Mouse (Mus musculus): ENCODE measurements around the gene Ccdc69.

The Ccdc69 gene

DNA sequence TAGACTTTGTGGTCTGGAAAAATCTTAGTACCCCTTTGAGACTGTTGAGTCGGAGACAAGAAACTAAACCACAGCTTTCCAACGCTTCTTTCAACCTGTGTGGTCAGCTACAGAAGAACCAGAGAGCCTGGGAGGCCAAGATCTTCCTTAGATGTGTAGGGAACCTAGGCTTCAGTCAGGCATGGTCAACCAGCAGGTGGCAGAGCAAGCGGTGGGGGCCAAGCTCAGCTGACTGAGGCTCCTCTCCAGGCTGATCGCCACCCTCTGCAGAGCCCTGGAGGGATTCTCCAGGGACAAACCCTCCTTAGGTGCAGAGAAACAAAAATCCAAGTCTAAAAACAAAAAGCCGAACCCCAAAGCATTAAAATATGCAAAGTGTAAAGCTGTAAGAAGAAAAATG, 31.3 kb downstream of the Ccdc69 start:
- peak in 1 of 2 experiments; percentile 49 for DNase-seq (ENCODE audit: low spot score in 2 of 2)

DNA sequence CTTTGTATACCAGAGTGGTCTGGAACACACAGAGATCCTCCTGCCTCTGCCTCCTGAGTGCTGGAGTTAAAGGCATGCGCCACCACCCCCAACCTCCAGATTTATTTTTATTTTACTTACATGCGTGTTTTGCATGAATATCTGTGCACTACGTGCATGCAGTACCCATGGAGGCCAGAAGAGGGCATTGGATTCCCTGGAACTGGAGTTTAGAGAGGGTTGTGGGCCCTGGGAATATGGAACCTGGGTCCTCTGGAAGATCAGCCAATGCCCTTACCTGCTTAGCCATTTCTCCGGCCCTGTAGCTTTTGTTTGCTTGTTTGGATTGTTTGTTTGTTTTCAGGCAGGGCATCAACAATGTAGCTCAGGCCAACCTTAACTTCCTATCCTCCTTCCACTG, 36.6 kb downstream of the Ccdc69 start:
- no peak for DNase-seq (ENCODE audit: low spot score in 2 of 2)

DNA sequence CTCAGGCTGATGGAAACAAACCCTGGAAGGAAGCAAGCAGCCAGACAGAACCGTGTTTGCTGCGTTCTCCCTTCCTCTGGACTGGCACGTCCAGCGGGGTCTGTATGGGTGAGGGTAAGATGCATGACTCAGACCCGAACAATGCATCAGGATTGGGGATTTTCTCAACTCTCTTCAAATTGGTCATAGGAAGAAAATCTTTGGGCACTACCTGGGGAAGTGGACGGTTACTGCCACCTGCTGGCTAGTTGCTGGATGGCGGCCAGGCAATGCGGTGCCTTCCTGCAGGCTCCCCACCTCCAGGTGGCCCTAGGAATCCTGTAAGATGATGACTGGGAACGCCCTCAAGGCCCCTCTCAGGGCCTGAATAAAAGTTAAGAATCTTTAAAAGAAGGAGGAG, 38.3 kb downstream of the Ccdc69 start:
- peak; percentile 84 to 86 for DNase-seq (ENCODE audit: low spot score in 2 of 2)

GRCm38 (mm10) chr11:55036601-55037000, 41.3 kb downstream of the Ccdc69 start:
- no peak for DNase-seq (ENCODE audit: low spot score in 2 of 2)

DNA sequence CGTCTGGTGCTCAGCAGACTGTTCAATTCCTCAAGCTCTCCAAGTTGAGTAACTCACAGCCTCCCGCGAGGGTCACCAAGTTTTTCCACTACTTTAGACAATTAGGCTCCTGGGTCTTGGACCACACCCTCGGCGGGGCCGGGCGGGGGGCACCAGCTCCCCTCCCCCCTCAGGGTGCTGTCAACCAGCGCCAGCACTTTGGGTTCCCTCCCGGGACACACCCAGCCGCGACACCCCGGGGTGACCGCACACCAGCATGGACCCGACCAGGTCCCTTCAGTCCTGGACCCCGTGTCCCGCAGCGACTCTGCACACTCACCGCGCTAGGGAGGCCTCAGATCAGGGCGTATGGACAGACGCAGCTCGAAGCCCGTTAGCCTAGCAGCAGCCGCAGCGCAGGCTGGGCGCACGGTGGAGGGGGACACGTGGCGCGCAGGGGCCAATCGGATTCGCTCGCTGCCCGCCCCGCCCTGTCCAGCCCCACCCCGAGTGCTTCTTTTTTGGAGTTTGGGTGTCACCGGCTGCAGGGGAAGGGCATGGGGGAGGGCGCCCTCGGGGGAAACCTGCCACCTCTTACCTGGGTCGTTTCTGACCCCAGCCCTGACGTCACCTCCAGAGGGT, 44.8 kb downstream of the Ccdc69 start, which contains the start of gene Anxa6:
TSS of gene Anxa6 (minus strand) at position 406 of the 621 bp plus-strand sequence.
- DNase-seq (ENCODE audit: low spot score in 2 of 2), result peak; percentile 87

DNA sequence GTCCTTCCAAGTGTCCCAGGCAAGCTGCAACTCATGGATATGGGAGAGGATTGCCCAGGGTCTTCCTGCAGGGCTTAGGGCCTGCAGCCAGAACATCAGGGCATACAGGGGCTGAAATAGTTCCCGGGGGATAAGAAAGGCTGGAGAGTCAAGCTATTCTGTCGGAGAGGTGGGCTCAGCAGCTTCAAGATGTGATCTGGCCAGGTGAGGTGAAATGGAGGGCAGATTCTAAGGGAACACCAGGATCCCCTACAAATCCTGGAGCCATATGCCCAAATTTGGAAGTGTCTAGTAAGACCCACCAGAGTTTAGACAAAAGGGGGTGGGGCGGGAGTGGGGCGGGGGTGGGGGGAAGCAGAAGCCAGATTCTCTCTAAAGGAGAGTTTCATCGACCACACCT, 45.6 kb downstream of the Ccdc69 start:
- DNase-seq (ENCODE audit: low spot score in 2 of 2), result peak in 1 of 2 experiments; percentile 14

GRCm38 (mm10) chr11:55031991-55032280, 46.0 kb downstream of the Ccdc69 start:
- DNase-seq (ENCODE audit: low spot score in 2 of 2), result peak in 1 of 2 experiments; percentile 20

DNA sequence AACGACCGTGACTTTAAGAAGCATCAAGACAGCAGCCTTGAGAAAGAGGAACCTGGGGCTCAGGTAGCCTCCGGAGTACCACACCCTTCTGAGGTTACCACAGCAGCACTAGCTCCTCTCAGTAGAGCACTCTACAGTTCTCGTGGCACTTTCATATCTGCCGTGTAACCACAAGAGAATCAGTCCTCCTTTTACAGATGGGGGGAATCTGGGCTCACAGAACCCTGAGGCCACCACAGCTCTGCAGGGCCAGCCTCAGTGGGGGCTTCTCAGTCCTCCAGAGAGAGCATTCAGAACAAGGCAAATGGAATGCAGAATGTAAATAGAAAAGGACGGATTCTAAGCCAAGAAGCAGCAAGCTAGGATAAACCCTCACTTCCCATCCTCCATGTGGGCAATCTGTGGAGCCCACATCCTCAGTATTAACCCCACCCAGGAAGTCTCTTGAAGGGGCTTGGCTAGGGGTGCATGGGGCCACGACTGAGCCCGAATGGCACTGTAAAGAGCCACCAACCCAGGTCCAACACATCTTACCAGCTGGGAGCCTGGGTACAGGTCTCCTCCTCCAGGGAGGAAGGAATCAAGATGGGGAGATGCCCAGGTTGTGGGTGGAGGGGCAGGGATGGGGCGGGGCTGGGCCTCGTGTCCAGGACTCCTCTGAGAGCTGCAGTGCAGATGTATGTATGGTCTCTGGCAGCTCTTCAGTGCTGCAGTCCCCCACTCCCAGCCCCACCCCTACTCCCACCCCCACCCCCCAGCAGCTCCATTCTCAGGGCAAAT, 46.5 kb downstream of the Ccdc69 start:
- DNase-seq (ENCODE audit: low spot score in 2 of 2), result peak in 1 of 2 experiments; percentile 24

DNA sequence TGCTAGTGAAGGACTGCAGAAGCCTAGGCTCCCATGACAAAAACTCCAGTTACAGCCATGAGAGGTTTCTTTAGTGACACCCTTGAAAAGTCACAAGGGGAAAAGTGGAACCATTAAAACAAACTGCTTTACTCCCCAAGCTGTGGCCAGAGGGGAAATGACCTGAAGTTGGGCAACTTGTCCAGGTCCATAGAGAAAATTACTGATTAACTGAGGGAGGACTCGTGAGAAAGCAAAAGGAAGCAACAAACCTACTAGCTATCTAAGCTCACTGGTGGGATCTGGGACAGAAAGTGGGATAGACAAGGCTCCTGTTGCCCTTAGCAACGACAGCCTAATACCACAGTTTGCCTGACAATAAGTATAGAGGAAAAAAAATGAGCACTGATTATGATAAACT, 49.4 kb downstream of the Ccdc69 start:
- no peak for DNase-seq (ENCODE audit: low spot score in 2 of 2)

DNA sequence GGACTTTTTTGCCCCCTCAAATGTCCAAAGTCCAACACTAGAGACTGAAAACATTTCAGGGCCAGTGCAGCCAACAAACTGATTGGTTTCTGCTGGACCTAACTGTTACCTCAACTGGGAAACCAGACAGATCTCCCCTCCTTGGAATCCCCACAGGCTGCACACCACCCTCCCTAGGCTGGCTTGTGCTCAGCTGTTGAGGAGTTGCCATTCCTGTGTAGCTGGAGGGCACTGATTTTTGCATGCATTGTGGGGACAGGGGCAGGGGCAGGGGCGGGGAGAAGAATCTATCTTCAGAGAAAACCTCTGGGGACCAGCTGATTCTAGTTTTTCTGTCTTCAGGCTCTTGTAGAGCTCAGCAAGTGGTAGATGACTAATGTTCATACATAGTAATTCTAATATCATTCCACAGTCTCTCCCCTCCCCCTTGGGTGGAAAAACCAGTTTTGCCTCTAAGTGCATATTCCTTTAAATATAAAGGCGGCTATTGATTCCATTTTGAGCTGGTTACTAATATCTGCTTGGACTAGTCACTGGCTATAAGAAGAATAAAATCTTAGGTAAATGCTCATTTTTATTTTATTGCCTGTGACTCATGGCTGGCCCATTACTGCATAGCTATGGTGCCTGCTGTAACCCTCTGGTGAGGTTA, 50.6 kb downstream of the Ccdc69 start:
- DNase-seq (ENCODE audit: low spot score in 2 of 2), result no peak

DNA sequence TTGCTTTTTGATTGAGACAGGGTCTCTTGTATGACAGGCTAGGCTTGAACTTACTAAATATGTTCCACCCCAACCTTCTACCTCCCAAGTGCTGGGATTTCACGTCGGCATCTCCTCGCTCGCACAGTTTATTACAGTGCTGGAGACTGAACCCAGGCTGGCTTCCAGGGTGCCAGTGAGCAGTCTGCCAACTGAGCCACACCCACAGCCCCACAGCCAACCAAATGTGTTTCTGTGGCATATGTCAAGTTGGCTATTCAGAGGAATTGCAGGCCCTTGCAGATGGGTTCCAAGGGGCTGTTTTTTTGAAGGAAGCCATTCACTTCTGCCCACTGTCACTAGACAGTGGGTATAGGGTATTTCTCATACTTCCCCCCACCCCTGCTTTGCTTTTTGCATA, 52.0 kb downstream of the Ccdc69 start:
- DNase-seq (ENCODE audit: low spot score in 2 of 2), result peak; percentile 53 to 60

DNA sequence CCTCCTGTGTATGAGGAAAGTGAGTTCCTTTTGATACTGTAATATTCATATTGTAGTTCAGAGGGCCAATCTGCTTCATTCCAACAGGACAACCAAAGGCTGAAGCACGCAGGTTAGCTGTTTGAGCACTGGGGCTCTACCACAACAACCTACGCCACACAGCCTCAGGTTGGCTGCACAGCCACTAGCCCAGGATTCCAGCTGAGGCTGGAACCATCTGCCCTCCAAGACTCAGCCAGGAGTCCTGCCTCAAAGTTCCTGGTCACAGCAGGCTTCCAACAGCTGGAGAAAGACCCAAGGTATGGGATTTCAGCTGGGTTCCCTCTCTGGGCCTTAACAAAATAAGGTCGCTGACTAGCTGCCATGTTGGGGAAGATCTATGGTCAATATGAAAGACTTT, 54.3 kb downstream of the Ccdc69 start:
- DNase-seq (ENCODE audit: low spot score in 2 of 2), result no peak

- DNase-seq (ENCODE audit: low spot score in 2 of 2), result peak; percentile 91
These were observed 54.8 kb downstream of the Ccdc69 start for GRCm38 (mm10) chr11:55023049-55023564.

DNA sequence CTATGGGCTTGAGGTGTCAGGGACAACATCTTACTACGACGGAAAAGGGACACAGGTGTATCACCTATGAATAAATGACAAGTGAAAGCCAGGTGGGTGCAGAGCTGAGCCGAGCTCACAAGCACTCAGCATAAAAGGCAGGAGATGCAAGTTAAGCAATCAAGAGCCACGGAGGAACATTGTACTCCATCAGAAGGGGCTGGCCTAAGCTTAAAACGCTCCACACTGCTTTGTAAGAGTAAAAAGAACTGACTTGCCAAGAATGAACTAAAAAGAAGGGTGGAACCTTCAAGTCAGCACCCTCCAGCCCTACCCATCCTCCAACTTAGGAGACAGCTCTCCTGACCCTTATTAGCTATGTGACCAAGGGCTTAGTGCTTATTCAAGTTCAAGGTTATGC, 55.4 kb downstream of the Ccdc69 start:
- no peak for DNase-seq (ENCODE audit: low spot score in 2 of 2)

DNA sequence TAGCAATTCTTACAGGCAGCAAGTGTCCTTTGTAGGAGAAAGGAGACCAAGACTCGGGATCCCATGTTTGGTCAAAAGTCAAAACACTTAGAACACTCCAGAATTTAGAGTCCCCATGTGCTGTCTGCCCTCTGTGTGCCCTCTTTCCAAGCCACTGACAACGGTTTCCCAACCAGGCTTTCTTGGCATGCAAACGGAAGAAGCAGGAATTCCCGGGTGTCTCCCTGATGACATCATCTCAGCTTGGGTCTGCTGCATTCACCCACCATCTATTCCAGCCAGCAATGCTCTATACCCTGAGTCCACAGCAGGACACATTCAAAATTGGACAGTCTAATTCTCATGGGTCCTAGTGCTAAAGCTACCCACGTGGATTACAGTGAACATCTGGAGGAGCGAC, 56.1 kb downstream of the Ccdc69 start:
- no peak for DNase-seq (ENCODE audit: low spot score in 2 of 2)

DNA sequence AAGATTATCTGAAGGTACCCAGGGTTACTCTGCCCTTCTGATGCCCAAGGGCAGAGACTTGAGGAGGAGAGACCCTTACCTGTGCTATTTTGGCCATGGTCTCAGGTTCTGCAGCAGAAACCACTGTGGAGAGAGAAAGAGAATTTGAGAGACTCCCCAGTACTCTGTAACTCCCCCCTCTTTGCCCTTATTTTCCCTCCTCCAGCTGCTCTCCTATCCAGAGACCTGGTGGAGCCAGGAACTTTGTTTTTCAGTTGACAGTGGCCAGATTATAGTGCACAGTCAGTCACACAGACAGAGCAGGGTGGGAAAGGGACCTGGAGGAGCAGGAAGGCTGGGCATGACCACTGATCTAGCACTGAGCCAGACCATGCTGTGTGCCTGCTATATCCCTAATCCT, 56.5 kb downstream of the Ccdc69 start:
- no peak for DNase-seq (ENCODE audit: low spot score in 2 of 2)

DNA sequence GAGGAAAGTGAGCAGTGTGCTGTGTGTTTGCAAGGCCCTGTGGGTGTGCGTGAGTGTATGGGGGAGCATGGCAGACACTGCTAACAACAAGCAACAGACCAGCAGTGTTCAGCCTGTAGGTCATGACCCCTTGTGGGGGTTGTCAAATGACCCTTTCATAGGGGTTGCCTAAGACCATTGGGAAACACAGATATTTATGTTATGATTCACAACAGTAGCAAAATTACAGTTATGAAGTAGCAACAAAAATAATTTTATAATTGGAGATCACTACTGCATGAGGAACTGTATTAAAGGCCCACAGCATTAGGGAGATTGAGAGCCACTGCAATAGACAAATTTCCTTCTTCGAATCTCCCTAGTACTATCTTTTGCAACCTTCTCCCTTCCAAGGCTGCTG, 58.2 kb downstream of the Ccdc69 start:
- no peak for DNase-seq (ENCODE audit: low spot score in 2 of 2)

- DNase-seq (ENCODE audit: low spot score in 2 of 2), result no peak
These were observed 59.9 kb downstream of the Ccdc69 start for GRCm38 (mm10) chr11:55018034-55018433.

DNA sequence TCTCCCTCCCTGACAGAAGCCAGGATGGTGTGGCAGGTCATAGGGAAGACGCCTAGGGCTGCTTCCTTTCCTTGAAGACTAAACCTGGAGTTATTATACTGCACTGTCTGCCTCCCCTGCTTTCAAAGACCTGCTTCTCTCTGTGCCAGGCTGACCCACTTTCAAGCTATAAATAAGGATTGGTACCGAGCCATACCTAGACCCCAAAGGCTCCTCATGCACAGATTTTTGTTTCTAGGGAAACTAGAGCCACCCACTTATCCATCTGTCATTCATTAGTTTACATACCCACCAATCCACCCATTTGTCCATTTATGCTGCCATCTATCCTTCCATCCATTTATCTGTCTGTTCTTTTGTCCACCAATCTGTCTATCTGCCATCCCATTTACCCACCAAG, 60.7 kb downstream of the Ccdc69 start:
- peak in 1 of 2 experiments; percentile 47 for DNase-seq (ENCODE audit: low spot score in 2 of 2)

GRCm38 (mm10) chr11:55016758-55017157, 61.2 kb downstream of the Ccdc69 start:
- no peak for DNase-seq (ENCODE audit: low spot score in 2 of 2)

DNA sequence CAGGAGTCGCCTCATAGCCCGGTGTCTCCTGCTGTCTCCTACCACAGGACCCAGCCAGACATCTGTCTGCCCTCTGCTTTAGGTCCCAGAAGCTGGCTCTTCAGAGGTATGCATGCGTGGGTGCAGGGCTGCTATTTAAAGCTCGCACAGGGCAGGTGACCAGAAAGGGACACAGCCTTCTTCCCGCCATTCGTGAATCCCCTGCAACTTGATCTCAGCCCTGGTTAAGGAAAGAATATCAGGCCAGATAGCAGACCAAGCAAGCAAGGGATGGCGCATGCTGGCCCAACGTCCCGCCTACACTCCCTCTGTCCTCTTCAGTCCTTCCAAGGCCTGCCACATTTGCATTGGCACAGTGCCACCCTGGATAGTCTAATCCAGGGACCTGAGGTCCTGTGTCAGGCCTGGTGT, 62.1 kb downstream of the Ccdc69 start:
- DNase-seq (ENCODE audit: low spot score in 2 of 2), result peak; percentile 77 to 82

DNA sequence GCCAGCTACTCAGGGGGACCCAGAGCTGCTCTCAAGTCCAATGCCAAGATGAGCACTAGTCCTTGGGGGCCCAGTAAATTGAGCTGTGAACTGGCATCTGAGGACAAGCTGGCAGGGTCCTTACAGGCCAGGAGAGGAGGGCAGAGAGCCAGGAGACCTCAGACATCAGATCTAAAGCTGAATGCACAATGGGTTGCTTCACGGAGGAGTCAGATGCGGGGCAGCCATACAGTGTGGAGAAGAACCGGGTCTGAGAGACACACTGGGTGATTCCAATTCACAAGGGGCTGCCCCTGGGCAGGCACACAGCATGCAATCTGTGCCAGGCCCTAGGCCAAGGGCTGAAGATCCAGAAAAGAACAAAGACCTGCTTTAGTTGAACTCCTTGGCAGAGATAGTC, 62.7 kb downstream of the Ccdc69 start:
- DNase-seq (ENCODE audit: low spot score in 2 of 2), result peak; percentile 79 to 85

GRCm38 (mm10) chr11:55013802-55014201, 64.1 kb downstream of the Ccdc69 start:
- DNase-seq (ENCODE audit: low spot score in 2 of 2), result no peak
